Mouse (Mus musculus) hindbrain, embryonic 10.5 days (tissue): Measurements from ENCODE around the gene Armc8. TPM values are rescaled to one million over a fixed set of nuclear protein-coding genes. Genes with fewer than 3 reads are reported as not detected.

Source experiments
- DNase-seq: peaks from one replicate; pipeline ENCODE4 v3.0.0-alpha.2; 2017; ENCODE audit warnings: low spot score
- H3K27ac ChIP-seq: fragments of 300-500 bp; sonication (generic); 2 replicates; pipeline ENCODE4 v1.5.1; 2016; ENCODE audit warnings: mild to moderate bottlenecking, moderate library complexity
- H3K27me3 ChIP-seq: fragments of 300-500 bp; sonication (generic); 2 replicates; pipeline ENCODE4 v1.6.1; 2016; ENCODE audit warnings: mild to moderate bottlenecking; ENCODE audit not compliant: poor library complexity, insufficient read depth, severe bottlenecking
- H3K36me3 ChIP-seq: fragments of 300-500 bp; sonication (generic); 2 replicates; pipeline ENCODE4 v1.6.1; 2016; ENCODE audit warnings: mild to moderate bottlenecking, moderate library complexity
- H3K4me1 ChIP-seq: fragments of 300-500 bp; sonication (generic); replicated peaks from 2 replicates; pipeline ENCODE4 v1.6.1; 2016; ENCODE audit warnings: mild to moderate bottlenecking
- H3K4me3 ChIP-seq: fragments of 300-500 bp; sonication (generic); 2 replicates; pipeline ENCODE4 v1.5.1; 2016; ENCODE audit warnings: mild to moderate bottlenecking, moderate library complexity
- H3K9me3 ChIP-seq: fragments of 300-500 bp; sonication (generic); 2 replicates; pipeline ENCODE4 v1.6.1; 2016; ENCODE audit warnings: mild to moderate bottlenecking, moderate library complexity
- WGBS: fragments of 180-500 bp; shearing (Covaris S2); methylation state at CpG from one replicate; pipeline ENCODE4 v1.1.7; 2016; 5-methylcytosine and 5-hydroxymethylcytosine counted together
- polyA plus RNA-seq: library from polyadenylated mRNA; unstranded; fragments of >200 nt; fragmentation: Nextera tagmentation; extraction: Ambion mirVana; gene quantifications from 2 replicates; pipeline ENCODE4 v1.2.1, GENCODE M21; 2016

The Armc8 gene
- polyA plus RNA-seq, 1 experiment from 2014 or later: 29.1 TPM

GRCm38 (mm10) chr9:99458529-99459208 is 110.0 kb downstream of the Armc8 start:
- Histone ChIP-seq H3K27ac (no peak overlapping the region), H3K27me3 (no peaks in the 10 kb centered on the region), H3K9me3 (no peaks in the 10 kb centered on the region), H3K36me3 (no peaks in the 10 kb centered on the region), H3K4me1 (0 out of 2 replicates have a peak, but pooled peaks cover 4% of the 10 kb centered on the region), H3K4me3 (no peak overlapping the region)
- WGBS: 43% methylated on average over 12 of the region's 12 CpGs
- peak; percentile 61 for DNase-seq

GRCm38 (mm10) chr9:99454211-99454610 is 114.5 kb downstream of the Armc8 start:
- 88% methylated on average over 4 of the region's 4 CpGs for WGBS
- H3K36me3 ChIP-seq: no peaks in the 10 kb centered on the region
- H3K4me3 ChIP-seq: no peak overlapping the region
- peaks cover 20% of the 10 kb centered on the region for H3K27me3 ChIP-seq
- no peak for DNase-seq
- H3K27ac ChIP-seq: no peak overlapping the region
- no peaks in the 10 kb centered on the region for H3K9me3 ChIP-seq
- peaks cover 5% of the 10 kb centered on the region for H3K4me1 ChIP-seq

- H3K36me3 ChIP-seq: no peaks in the 10 kb centered on the region
- peak; percentile 15 for DNase-seq
- H3K4me3 ChIP-seq: 0 out of 2 replicates have a peak within 1 kb of the TSS, but pooled peaks have one; percentile 6
- 9% methylated on average over 14 of the region's 14 CpGs for WGBS
- H3K27ac ChIP-seq: no peak within 1 kb of the TSS
- H3K9me3 ChIP-seq: no peaks in the 10 kb centered on the region
- H3K4me1 ChIP-seq: peaks cover 5% of the 10 kb centered on the region
- H3K27me3 ChIP-seq: peaks cover 25% of the 10 kb centered on the region
Observed at GRCm38 (mm10) chr9:99451161-99451560, 117.5 kb downstream of the Armc8 start, which contains the start of gene Nme9. TSS of gene Nme9 (plus strand) at chr9:99451475.

- H3K9me3 ChIP-seq: no peaks in the 10 kb centered on the region
- H3K4me3 ChIP-seq: no peak overlapping the region
- no peaks in the 10 kb centered on the region for H3K36me3 ChIP-seq
- H3K27ac ChIP-seq: no peak overlapping the region
- WGBS: 44% methylated on average over 9 of the region's 9 CpGs
- H3K4me1 ChIP-seq: peaks cover 5% of the 10 kb centered on the region
- H3K27me3 ChIP-seq: peaks cover 25% of the 10 kb centered on the region
- no peak for DNase-seq
Observed at GRCm38 (mm10) chr9:99449886-99450647, 118.6 kb downstream of the Armc8 start.

- WGBS: 88% methylated on average over 3 of the region's 3 CpGs
- Histone ChIP-seq H3K4me3 (no peak overlapping the region), H3K27ac (no peak overlapping the region), H3K27me3 (peaks cover 22% of the 10 kb centered on the region), H3K9me3 (no peaks in the 10 kb centered on the region), H3K4me1 (peaks cover 5% of the 10 kb centered on the region), H3K36me3 (no peaks in the 10 kb centered on the region)
- no peak for DNase-seq
Observed at GRCm38 (mm10) chr9:99447323-99447722, 121.4 kb downstream of the Armc8 start.

GRCm38 (mm10) chr9:99446259-99446658 is 122.4 kb downstream of the Armc8 start:
- H3K27me3 ChIP-seq: peaks cover 11% of the 10 kb centered on the region
- H3K9me3 ChIP-seq: no peaks in the 10 kb centered on the region

GRCm38 (mm10) chr9:99444590-99445178 is 124.0 kb downstream of the Armc8 start:
- DNase-seq: peak; percentile 20
- Histone ChIP-seq H3K27ac (no peak overlapping the region), H3K4me3 (no peak overlapping the region), H3K36me3 (no peaks in the 10 kb centered on the region), H3K4me1 (no peaks in the 10 kb centered on the region; the same call in 1 of the 2 replicates), H3K27me3 (peaks cover 4% of the 10 kb centered on the region; the same call in 1 of the 2 replicates), H3K9me3 (no peaks in the 10 kb centered on the region)
- WGBS: 42% methylated on average over 8 of the region's 8 CpGs

More at GRCm38 (mm10) chr9:99446259-99446658, 122.4 kb downstream of the Armc8 start:
- H3K27ac ChIP-seq: no peak overlapping the region
- no peaks in the 10 kb centered on the region for H3K36me3 ChIP-seq
- peaks cover 3% of the 10 kb centered on the region; the same call in 1 of the 2 replicates for H3K4me1 ChIP-seq
- no peak overlapping the region for H3K4me3 ChIP-seq
- DNase-seq: no peak

- no peak overlapping the region for H3K4me3 ChIP-seq
- H3K27me3 ChIP-seq: peaks cover 28% of the 10 kb centered on the region
- H3K27ac ChIP-seq: no peak overlapping the region
- H3K36me3 ChIP-seq: no peaks in the 10 kb centered on the region
- DNase-seq: no peak
- H3K4me1 ChIP-seq: peaks cover 8% of the 10 kb centered on the region
- no peaks in the 10 kb centered on the region for H3K9me3 ChIP-seq
- WGBS: 93% methylated on average over 4 of the region's 4 CpGs
Observed at GRCm38 (mm10) chr9:99441647-99442433, 126.9 kb downstream of the Armc8 start.

- Histone ChIP-seq H3K9me3 (no peaks in the 10 kb centered on the region), H3K27me3 (peaks cover 29% of the 10 kb centered on the region), H3K4me1 (peaks cover 14% of the 10 kb centered on the region), H3K36me3 (no peaks in the 10 kb centered on the region), H3K4me3 (no peak overlapping the region), H3K27ac (no peak overlapping the region)
- WGBS: 81% methylated on average over 5 of the region's 5 CpGs
- DNase-seq: no peak
Observed at GRCm38 (mm10) chr9:99440941-99441340, 127.8 kb downstream of the Armc8 start.

- Histone ChIP-seq H3K27ac (no peak overlapping the region), H3K27me3 (peaks cover 45% of the 10 kb centered on the region), H3K9me3 (no peaks in the 10 kb centered on the region), H3K36me3 (no peaks in the 10 kb centered on the region), H3K4me1 (peaks cover 33% of the 10 kb centered on the region), H3K4me3 (no peak overlapping the region)
- DNase-seq: no peak
- 80% methylated on average over 8 of the region's 8 CpGs for WGBS
Observed at GRCm38 (mm10) chr9:99439064-99439463, 129.6 kb downstream of the Armc8 start.

GRCm38 (mm10) chr9:99437781-99438565 is 130.7 kb downstream of the Armc8 start:
- no peak for DNase-seq
- Histone ChIP-seq H3K27me3 (peaks cover 45% of the 10 kb centered on the region), H3K4me1 (peaks cover 37% of the 10 kb centered on the region), H3K27ac (no peak overlapping the region), H3K36me3 (no peaks in the 10 kb centered on the region), H3K4me3 (no peak overlapping the region), H3K9me3 (no peaks in the 10 kb centered on the region)
- 80% methylated on average over 12 of the region's 12 CpGs for WGBS
